Mouse (Mus musculus) stomach, postnatal 0 days (tissue): ENCODE data around the gene Tmem184b. TPM values are rescaled to one million over a fixed set of nuclear protein-coding genes. Genes with fewer than 3 reads are reported as not detected.
A peak's percentile ranks its signal among the peaks of the same experiment; 100 is the strongest.

Experiments used
- ATAC-seq: fragments of 200-750 bp; cut with Nextera tagmentation; 2 replicates; pipeline ENCODE4 v1.8.0; 2017; ENCODE audit not compliant: low FRiP score, low TSS enrichment
- DNase-seq: peaks from one replicate; pipeline ENCODE4 v3.0.0-alpha.2; 2016; ENCODE audit warnings: low spot score
- H3K27ac ChIP-seq: fragments of 300-500 bp; sonication (generic); replicated peaks from 2 replicates; pipeline ENCODE4 v1.5.1; 2014; ENCODE audit warnings: mild to moderate bottlenecking, control low read depth
- H3K27me3 ChIP-seq: fragments of 300-500 bp; sonication (generic); 2 replicates; pipeline ENCODE4 v1.6.1; 2014; ENCODE audit warnings: low read length; ENCODE audit not compliant: control insufficient read depth, insufficient read depth
- H3K36me3 ChIP-seq: fragments of 300-500 bp; sonication (generic); 2 replicates; pipeline ENCODE4 v1.6.1; 2014; ENCODE audit warnings: low read length, mixed read lengths; ENCODE audit not compliant: control insufficient read depth, insufficient read depth
- H3K4me1 ChIP-seq: fragments of 300-500 bp; sonication (generic); replicated peaks from 2 replicates; pipeline ENCODE4 v1.6.1; 2014; ENCODE audit warnings: antibody characterized with exemption; ENCODE audit not compliant: control insufficient read depth, insufficient read depth
- H3K4me2 ChIP-seq: fragments of 300-500 bp; sonication (generic); replicated peaks from 2 replicates; pipeline ENCODE4 v1.6.1; 2014; ENCODE audit warnings: low read depth, mild to moderate bottlenecking, control low read depth, moderate library complexity
- H3K4me3 ChIP-seq: fragments of 300-500 bp; sonication (generic); 2 replicates; pipeline ENCODE4 v1.5.1; 2014; ENCODE audit warnings: low read depth, low read length, control low read depth
- H3K9ac ChIP-seq: fragments of 300-500 bp; sonication (generic); 2 replicates; pipeline ENCODE4 v1.6.1; 2014; ENCODE audit warnings: mild to moderate bottlenecking, low read length, control low read depth, mixed read lengths
- H3K9me3 ChIP-seq: fragments of 300-500 bp; sonication (generic); 2 replicates; pipeline ENCODE4 v1.6.1; 2016; ENCODE audit warnings: low read length; ENCODE audit not compliant: control insufficient read depth
- CTCF ChIP-seq: IDR thresholded peaks from 2 replicates; pipeline ENCODE4 v1.5.1; 2016; ENCODE audit warnings: antibody characterized with exemption, low read depth, mild to moderate bottlenecking, moderate library complexity
- EP300 ChIP-seq: optimal IDR thresholded peaks from 2 replicates; pipeline ENCODE3; 2016; ENCODE audit warnings: antibody characterized with exemption
- WGBS: fragments of 180-500 bp; shearing (Covaris S2); extraction: QIAGEN DNeasy Blood & Tissue Kit; methylation state at CpG from one replicate; pipeline ENCODE4 v1.1.7; 2014; 5-methylcytosine and 5-hydroxymethylcytosine counted together
- polyA plus RNA-seq: library from polyadenylated mRNA; unstranded; fragments of >200 nt; fragmentation: Nextera tagmentation; extraction: Ambion mirVana; gene quantifications from 2 replicates; pipeline ENCODE4 v1.2.1, GENCODE M21; 2015

The Tmem184b gene
- polyA plus RNA-seq: 21.2 and 22.3 TPM in 2 replicates

GRCm38 (mm10) chr15:79402836-79403762, at the start of gene Tmem184b:
Tmem184b (minus strand) TSS chr15:79403569.
- TF ChIP-seq CTCF (peak; percentile 28; the same call in 1 of the 2 replicates), EP300 (no peak)
- DNase-seq: peak; percentile 87
- peak within 1 kb of the TSS; percentile 88 for H3K4me3 ChIP-seq
- WGBS: under 1% methylated on average over 85 of the region's 90 CpGs
- peak; percentile 92 for ATAC-seq
- H3K4me1 ChIP-seq: peaks cover 9% of the 10 kb centered on the region
- no peaks in the 10 kb centered on the region for H3K27me3 ChIP-seq
- peak within 1 kb of the TSS; percentile 84 for H3K4me2 ChIP-seq
- peak within 1 kb of the TSS; percentile 79 for H3K9ac ChIP-seq
- no peaks in the 10 kb centered on the region for H3K36me3 ChIP-seq
- H3K27ac ChIP-seq: peak within 1 kb of the TSS; percentile 86
- H3K9me3 ChIP-seq: no peaks in the 10 kb centered on the region

GRCm38 (mm10) chr15:79448041-79448440, 44.7 kb upstream of the Tmem184b start:
- Histone ChIP-seq H3K4me3 (no peak overlapping the region), H3K4me2 (no peak overlapping the region), H3K9me3 (no peaks in the 10 kb centered on the region), H3K27ac (no peak overlapping the region), H3K36me3 (no peaks in the 10 kb centered on the region), H3K4me1 (no peaks in the 10 kb centered on the region), H3K27me3 (no peaks in the 10 kb centered on the region), H3K9ac (no peak overlapping the region)
- no peak for ATAC-seq
- 92% methylated on average over 3 of the region's 3 CpGs for WGBS
- no peak for TF ChIP-seq CTCF
- TF ChIP-seq EP300: no peak
- DNase-seq: no peak

GRCm38 (mm10) chr15:79445786-79446654, 42.7 kb upstream of the Tmem184b start:
- WGBS: 79% methylated on average over 8 of the region's 8 CpGs
- H3K9ac ChIP-seq: no peak overlapping the region
- H3K27me3 ChIP-seq: no peaks in the 10 kb centered on the region
- no peak for DNase-seq
- H3K36me3 ChIP-seq: no peaks in the 10 kb centered on the region
- no peak overlapping the region for H3K4me3 ChIP-seq
- ATAC-seq: no peak
- H3K9me3 ChIP-seq: no peaks in the 10 kb centered on the region
- no peak overlapping the region for H3K4me2 ChIP-seq
- TF ChIP-seq EP300 (no peak), CTCF (no peak)
- no peak overlapping the region for H3K27ac ChIP-seq
- H3K4me1 ChIP-seq: no peaks in the 10 kb centered on the region

- H3K27ac ChIP-seq: 0 out of 2 replicates have a peak overlapping the region, but pooled peaks have one; percentile 8
- no peaks in the 10 kb centered on the region for H3K27me3 ChIP-seq
- no peaks in the 10 kb centered on the region for H3K36me3 ChIP-seq
- H3K4me2 ChIP-seq: no peak overlapping the region
- H3K4me1 ChIP-seq: peaks cover 2% of the 10 kb centered on the region
- H3K9me3 ChIP-seq: no peaks in the 10 kb centered on the region
- TF ChIP-seq EP300: no peak
- no peak for TF ChIP-seq CTCF
- H3K9ac ChIP-seq: no peak overlapping the region
- no peak for ATAC-seq
- no peak overlapping the region for H3K4me3 ChIP-seq
- DNase-seq: no peak
- 64% methylated on average over 7 of the region's 7 CpGs for WGBS
These were observed 40.6 kb upstream of the Tmem184b start for GRCm38 (mm10) chr15:79443856-79444410.

GRCm38 (mm10) chr15:79442961-79443518, 39.7 kb upstream of the Tmem184b start:
- TF ChIP-seq EP300 (no peak), CTCF (no peak)
- Histone ChIP-seq H3K9ac (no peak overlapping the region), H3K4me2 (no peak overlapping the region), H3K4me3 (no peak overlapping the region), H3K4me1 (peaks cover 6% of the 10 kb centered on the region), H3K27ac (0 out of 2 replicates have a peak overlapping the region, but pooled peaks have one; percentile 97), H3K36me3 (no peaks in the 10 kb centered on the region; the same call in 1 of the 2 replicates), H3K9me3 (no peaks in the 10 kb centered on the region), H3K27me3 (no peaks in the 10 kb centered on the region)
- ATAC-seq (no peak), DNase-seq (no peak)
- WGBS: 75% methylated on average over 9 of the region's 9 CpGs
